9 mouse cellular contexts compared by ENCODE assay signal in genomic region chr1:55028512-55029249, GRCm38 (mm10). TPM values are rescaled to one million over a fixed set of nuclear protein-coding genes. Genes with fewer than 3 reads are reported as not detected.
A peak's percentile ranks its signal among the peaks of the same experiment; 100 is the strongest.
DNase-seq lines count a peak whose midpoint lies in the region; ATAC-seq and TF ChIP-seq lines count a peak whose summit lies in the region.
"Had no signal": no experiment of that assay in that cellular context is flagged by ENCODE, and none has a peak within 500 bp of the region (broad histone marks: within the 10 kb centered on the region; RNA-seq: fewer than 3 reads in every experiment).

No protein-coding gene starts in this region.

- peak; percentile 66 for ATAC-seq in granulocyte monocyte progenitor cell, adult 5-6 weeks (replicated peaks; ENCODE audit: poor library complexity, severe bottlenecking)

- H3K27ac ChIP-seq in kidney, adult 2 months (ENCODE audit: insufficient read depth, low read depth, low read length): peak overlapping the region; percentile 10
- no peak overlapping the region for H3K27ac ChIP-seq in embryonic facial prominence, embryonic 10.5 days (replicated peaks)

- no peak for TF ChIP-seq POLR2A in kidney, adult 2 months (IDR thresholded peaks at IDR 0.05; ENCODE audit: low read depth, low read length)
- TF ChIP-seq POLR2A in lung, adult 2 months (IDR thresholded peaks at IDR 0.05; ENCODE audit: borderline replicate concordance, extremely low read depth, low read depth, low read length): peak; percentile 79; the same call in 1 of the 2 replicates

- TF ChIP-seq CTCF in kidney, adult 2 months (conservative IDR thresholded peaks at IDR 0.05; ENCODE audit: insufficient read depth, insufficient read length, low read depth, low read length): no peak
- no peak for TF ChIP-seq CTCF in lung, adult 2 months (IDR thresholded peaks at IDR 0.05; ENCODE audit: insufficient read depth, low read length)

- no peaks in the 10 kb centered on the region for H3K27me3 ChIP-seq in kidney, adult 2 months (replicated peaks; ENCODE audit: control insufficient read depth, insufficient read depth, low read length)
- no peaks in the 10 kb centered on the region for H3K27me3 ChIP-seq in splenic B cell, adult 2 months (ENCODE audit: control insufficient read depth, insufficient read depth, low read length, poor library complexity, severe bottlenecking)
- no peaks in the 10 kb centered on the region for H3K27me3 ChIP-seq in embryonic facial prominence, embryonic 10.5 days (replicated peaks; ENCODE audit: low read depth, poor library complexity, severe bottlenecking)
- H3K27me3 ChIP-seq: hindbrain, embryonic 15.5 days had no signal

- peaks cover 7% of the 10 kb centered on the region; the same call in 1 of the 2 replicates for H3K4me1 ChIP-seq in kidney, adult 2 months (ENCODE audit: control insufficient read depth, insufficient read depth, low read length)
- H3K4me1 ChIP-seq in lung, adult 2 months (ENCODE audit: control insufficient read depth, insufficient read depth, low read length): peaks cover 4% of the 10 kb centered on the region
- H3K4me1 ChIP-seq in embryonic facial prominence, embryonic 10.5 days: peaks cover 6% of the 10 kb centered on the region

- H3K36me3 ChIP-seq in kidney, adult 2 months (ENCODE audit: control insufficient read depth, insufficient read depth, low read length): no peaks in the 10 kb centered on the region
- H3K36me3 ChIP-seq in splenic B cell, adult 2 months (ENCODE audit: control insufficient read depth, insufficient read depth, low read length, poor library complexity, severe bottlenecking): no peaks in the 10 kb centered on the region
- H3K36me3 ChIP-seq in embryonic facial prominence, embryonic 10.5 days (replicated peaks): peaks cover 17% of the 10 kb centered on the region
- H3K36me3 ChIP-seq: hindbrain, embryonic 15.5 days had no signal

- DNase-seq in kidney, adult 2 months: peak; percentile 31
- no peak for DNase-seq in kidney, postnatal 25 days
- no peak for DNase-seq in lung, adult 2 months
- peak; percentile 84 for DNase-seq in splenic B cell, adult 2 months (ENCODE audit: low read depth, low spot score)
- DNase-seq in cerebellum, adult 18-20 months: no peak
- no peak for DNase-seq in embryonic facial prominence, embryonic 10.5 days (ENCODE audit: low spot score)
- DNase-seq in adrenal gland, postnatal 36 days: no peak

- H3K4me3 ChIP-seq in kidney, adult 2 months (ENCODE audit: insufficient read depth, low read depth, low read length): peak overlapping the region; percentile 7; the same call in 1 of the 2 replicates
- peak overlapping the region; percentile 68 for H3K4me3 ChIP-seq in lung, adult 2 months (replicated peaks; ENCODE audit: extremely low read depth, low read depth, low read length)
- H3K4me3 ChIP-seq in embryonic facial prominence, embryonic 10.5 days: no peak overlapping the region

- H3K9me3 ChIP-seq in embryonic facial prominence, embryonic 10.5 days: no peaks in the 10 kb centered on the region
- H3K9me3 ChIP-seq: hindbrain, embryonic 15.5 days had no signal

- 66% methylated on average over 11 of the region's 11 CpGs for WGBS in kidney, adult 2 months
- 45% methylated on average over 11 of the region's 11 CpGs for WGBS in lung, adult 2 months
- 86% methylated on average over 11 of the region's 11 CpGs for WGBS in embryonic facial prominence, embryonic 10.5 days

RNA-seq across cellular contexts. Expression of gene Sf3b1, which starts 1.4 kb away (rescaled TPM):
- polyA plus RNA-seq in kidney, adult 2 months (2012; rRNA removed): 24.3 and 33.6 TPM in 2 replicates
- total RNA-seq in granulocyte monocyte progenitor cell, adult 5-6 weeks (2014; fragmentation: Nextera tagmentation): 213 and 218 TPM in 2 replicates
- total RNA-seq in granulocyte monocyte progenitor cell, adult 5-6 weeks (2017): 254 and 282 TPM in 2 replicates
- polyA plus RNA-seq in lung, adult 2 months (2012; rRNA removed): 27.3 and 50.8 TPM in 2 replicates
- polyA plus RNA-seq in embryonic facial prominence, embryonic 10.5 days (2016; fragmentation: Nextera tagmentation; extraction: Ambion mirVana): 281 and 287 TPM in 2 replicates
- total RNA-seq in adrenal gland, postnatal 36 days (2021): 100 to 1,000 TPM; 139 to 141 TPM

RNA-seq across cellular contexts. Expression of gene Coq10b, which starts 23.9 kb away (rescaled TPM):
- 16.2 and 20.7 TPM in 2 replicates for polyA plus RNA-seq in kidney, adult 2 months (2012; rRNA removed)
- total RNA-seq in granulocyte monocyte progenitor cell, adult 5-6 weeks (2014; fragmentation: Nextera tagmentation): 13.5 and 20.2 TPM in 2 replicates
- total RNA-seq in granulocyte monocyte progenitor cell, adult 5-6 weeks (2017): 14.0 and 15.2 TPM in 2 replicates
- polyA plus RNA-seq in lung, adult 2 months (2012; rRNA removed): 8.7 and 11.2 TPM in 2 replicates
- polyA plus RNA-seq in embryonic facial prominence, embryonic 10.5 days (2016; fragmentation: Nextera tagmentation; extraction: Ambion mirVana): 21.7 and 22.0 TPM in 2 replicates
- 100 to 1,000 TPM; 142 to 168 TPM for total RNA-seq in adrenal gland, postnatal 36 days (2021)

RNA-seq across cellular contexts. Expression of gene Hspe1, which starts 59.3 kb away (rescaled TPM):
- polyA plus RNA-seq in kidney, adult 2 months (2012; rRNA removed): 46.2 and 90.1 TPM in 2 replicates
- total RNA-seq in granulocyte monocyte progenitor cell, adult 5-6 weeks (2014; fragmentation: Nextera tagmentation): 468 and 486 TPM in 2 replicates
- total RNA-seq in granulocyte monocyte progenitor cell, adult 5-6 weeks (2017): 471 and 514 TPM in 2 replicates
- polyA plus RNA-seq in lung, adult 2 months (2012; rRNA removed): 10.8 and 13.1 TPM in 2 replicates
- 672 and 707 TPM in 2 replicates for polyA plus RNA-seq in embryonic facial prominence, embryonic 10.5 days (2016; fragmentation: Nextera tagmentation; extraction: Ambion mirVana)
- total RNA-seq in adrenal gland, postnatal 36 days (2021): 100 to 1,000 TPM; 769 to 795 TPM

RNA-seq across cellular contexts. Expression of gene Hspd1, which starts 59.4 kb away (rescaled TPM):
- 66.8 and 99.8 TPM in 2 replicates for polyA plus RNA-seq in kidney, adult 2 months (2012; rRNA removed)
- 291 and 340 TPM in 2 replicates for total RNA-seq in granulocyte monocyte progenitor cell, adult 5-6 weeks (2014; fragmentation: Nextera tagmentation)
- 555 and 596 TPM in 2 replicates for total RNA-seq in granulocyte monocyte progenitor cell, adult 5-6 weeks (2017)
- 12.2 and 19.2 TPM in 2 replicates for polyA plus RNA-seq in lung, adult 2 months (2012; rRNA removed)
- 604 and 644 TPM in 2 replicates for polyA plus RNA-seq in embryonic facial prominence, embryonic 10.5 days (2016; fragmentation: Nextera tagmentation; extraction: Ambion mirVana)
- 1,000 to 10,000 TPM; 1,397 to 1,482 TPM for total RNA-seq in adrenal gland, postnatal 36 days (2021)

Comparison
In these comparisons a context has a peak if more than half of its experiments do, and no peak if none do; other contexts are left out.
1. DNase-seq: peak in kidney, adult 2 months (single experiment) and splenic B cell, adult 2 months (single experiment); none in kidney, postnatal 25 days (0 of 2), lung, adult 2 months (single experiment), cerebellum, adult 18-20 months (0 of 2), embryonic facial prominence, embryonic 10.5 days (single experiment) and adrenal gland, postnatal 36 days (0 of 2).